Comparison of ENCODE assay signal across 8 mouse cellular contexts in the genomic region with DNA sequence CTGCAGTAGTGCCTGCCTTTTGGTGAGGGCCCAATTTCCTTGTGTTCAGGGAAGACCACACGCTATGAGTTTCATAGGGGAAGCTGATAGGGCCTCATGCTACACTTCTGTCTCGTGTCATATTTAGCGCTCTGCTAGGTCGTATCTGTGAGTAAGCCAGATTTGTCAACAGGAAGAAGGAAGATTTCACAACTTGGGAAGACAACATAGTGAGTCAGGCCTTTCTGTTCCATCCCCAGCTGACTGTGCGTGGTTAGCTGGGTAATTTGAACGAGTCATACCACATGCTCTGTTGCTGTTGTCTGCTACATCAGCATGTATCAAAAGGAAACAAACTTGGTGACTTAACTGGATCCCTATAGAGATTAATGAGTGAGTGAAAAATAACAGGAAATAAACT. TPM values are rescaled to one million over a fixed set of nuclear protein-coding genes. Genes with fewer than 3 reads are reported as not detected.
DNase-seq lines count a peak whose midpoint lies in the region; ATAC-seq and TF ChIP-seq lines count a peak whose summit lies in the region.

No protein-coding gene starts in this region.

- H3K4me3 ChIP-seq in kidney, postnatal 0 days (replicated peaks; ENCODE audit: low read depth, low read length): no peak overlapping the region
- no peak overlapping the region for H3K4me3 ChIP-seq in liver, postnatal 0 days (ENCODE audit: low read depth, low read length)
- H3K4me3 ChIP-seq in midbrain, embryonic 10.5 days: no peak overlapping the region
- H3K4me3 ChIP-seq in hindbrain, embryonic 11.5 days (ENCODE audit: low read depth, low read length): no peak overlapping the region

- TF ChIP-seq CTCF in kidney, postnatal 0 days (IDR thresholded peaks at IDR 0.05; ENCODE audit: low read depth): no peak
- TF ChIP-seq CTCF in liver, postnatal 0 days (IDR thresholded peaks at IDR 0.05; ENCODE audit: low read depth): no peak

- 54% methylated on average over 6 of the region's 6 CpGs for WGBS in kidney, postnatal 0 days
- 15% methylated on average over 6 of the region's 6 CpGs for WGBS in liver, postnatal 0 days (ENCODE audit: insufficient replicate concordance)
- WGBS in midbrain, embryonic 10.5 days: 92% methylated on average over 6 of the region's 6 CpGs
- 86% methylated on average over 6 of the region's 6 CpGs for WGBS in hindbrain, embryonic 11.5 days

- peak overlapping the region; percentile 36; the same call in 1 of the 2 replicates for H3K27ac ChIP-seq in kidney, postnatal 0 days
- peak overlapping the region; percentile 17; the same call in 1 of the 2 replicates for H3K27ac ChIP-seq in liver, postnatal 0 days (ENCODE audit: low read depth)
- no peak overlapping the region for H3K27ac ChIP-seq in midbrain, embryonic 10.5 days (replicated peaks)
- no peak overlapping the region for H3K27ac ChIP-seq in hindbrain, embryonic 11.5 days (ENCODE audit: low read depth, low read length)

- H3K4me1 ChIP-seq in kidney, postnatal 0 days (replicated peaks; ENCODE audit: insufficient read depth, low read length): peaks cover 3% of the 10 kb centered on the region; the same call in 1 of the 2 replicates
- H3K4me1 ChIP-seq in liver, postnatal 0 days (ENCODE audit: insufficient read depth): peaks cover 19% of the 10 kb centered on the region
- H3K4me1 ChIP-seq in midbrain, embryonic 10.5 days: peaks cover under 1% of the 10 kb centered on the region; the same call in 1 of the 2 replicates
- no peaks in the 10 kb centered on the region for H3K4me1 ChIP-seq in hindbrain, embryonic 11.5 days (replicated peaks; ENCODE audit: control insufficient read depth, insufficient read depth, low read length)

- H3K36me3 ChIP-seq in kidney, postnatal 0 days (ENCODE audit: insufficient read depth, low read length): no peaks in the 10 kb centered on the region
- no peaks in the 10 kb centered on the region for H3K36me3 ChIP-seq in liver, postnatal 0 days (replicated peaks; ENCODE audit: insufficient read depth, low read length)
- no peaks in the 10 kb centered on the region for H3K36me3 ChIP-seq in midbrain, embryonic 10.5 days
- no peaks in the 10 kb centered on the region for H3K36me3 ChIP-seq in hindbrain, embryonic 11.5 days (ENCODE audit: control insufficient read depth, insufficient read depth, low read length)

- H3K27me3 ChIP-seq in kidney, postnatal 0 days (ENCODE audit: insufficient read depth, low read length): no peaks in the 10 kb centered on the region
- H3K27me3 ChIP-seq in liver, postnatal 0 days (ENCODE audit: insufficient read depth, low read length): no peaks in the 10 kb centered on the region
- H3K27me3 ChIP-seq in midbrain, embryonic 10.5 days (ENCODE audit: low read depth, poor library complexity, severe bottlenecking): no peaks in the 10 kb centered on the region
- no peaks in the 10 kb centered on the region for H3K27me3 ChIP-seq in hindbrain, embryonic 11.5 days (ENCODE audit: control insufficient read depth, insufficient read depth, low read length)

- no peak overlapping the region for H3K9ac ChIP-seq in kidney, postnatal 0 days (ENCODE audit: low read depth, low read length)
- H3K9ac ChIP-seq in liver, postnatal 0 days (replicated peaks): no peak overlapping the region
- no peak overlapping the region for H3K9ac ChIP-seq in hindbrain, embryonic 11.5 days (ENCODE audit: low read depth, low read length)

- H3K4me2 ChIP-seq in kidney, postnatal 0 days (ENCODE audit: low read length): no peak overlapping the region
- no peak overlapping the region for H3K4me2 ChIP-seq in liver, postnatal 0 days (ENCODE audit: low read depth, low read length)
- no peak overlapping the region for H3K4me2 ChIP-seq in hindbrain, embryonic 11.5 days (replicated peaks; ENCODE audit: low read depth, low read length)

- peak; percentile 89 for TF ChIP-seq EP300 in liver, postnatal 0 days (IDR thresholded peaks at IDR 0.05; ENCODE audit: low read depth)

- ATAC-seq in kidney, postnatal 0 days (replicated peaks; ENCODE audit: low FRiP score, low read depth): no peak; the same call in 1 of the 2 replicates
- peak; percentile 93 for ATAC-seq in liver, postnatal 0 days
- ATAC-seq in hindbrain, embryonic 11.5 days (ENCODE audit: low FRiP score): no peak

- DNase-seq in kidney, postnatal 0 days (ENCODE audit: low spot score): peak; percentile 69
- DNase-seq in kidney, postnatal 36 days: no peak
- DNase-seq in CD4-positive helper T cell, adult 2 months (ENCODE audit: low read depth, low spot score): peak; percentile 18
- peak; percentile 39 to 43 for DNase-seq in frontal cortex, postnatal 36 days (ENCODE audit: low spot score in 2 of 2)
- DNase-seq in liver, postnatal 0 days: peak; percentile 36
- no peak for DNase-seq in midbrain, embryonic 10.5 days (ENCODE audit: low spot score)
- no peak for DNase-seq in retina, postnatal 1 day
- DNase-seq in hindbrain, embryonic 11.5 days (ENCODE audit: low spot score): no peak

- H3K9me3 ChIP-seq in kidney, postnatal 0 days (replicated peaks; ENCODE audit: low read length): no peaks in the 10 kb centered on the region
- H3K9me3 ChIP-seq in liver, postnatal 0 days (ENCODE audit: low read length): no peaks in the 10 kb centered on the region
- no peaks in the 10 kb centered on the region for H3K9me3 ChIP-seq in midbrain, embryonic 10.5 days (replicated peaks)
- H3K9me3 ChIP-seq in hindbrain, embryonic 11.5 days (ENCODE audit: control insufficient read depth, low read length): no peaks in the 10 kb centered on the region

RNA-seq across cellular contexts. Expression of a gene that starts 17.4 kb away (rescaled TPM):
- polyA plus RNA-seq in kidney, postnatal 0 days (2015; fragmentation: Nextera tagmentation; extraction: Ambion mirVana): 45.6 and 47.1 TPM in 2 replicates
- polyA plus RNA-seq in liver, postnatal 0 days (2015; fragmentation: Nextera tagmentation; extraction: Ambion mirVana): 34.0 and 44.5 TPM in 2 replicates
- 34.5 and 37.3 TPM in 2 replicates for polyA plus RNA-seq in midbrain, embryonic 10.5 days (2016; fragmentation: Nextera tagmentation; extraction: Ambion mirVana)
- 33.8 and 39.4 TPM in 2 replicates for polyA plus RNA-seq in hindbrain, embryonic 11.5 days (2014; fragmentation: Nextera tagmentation; extraction: Ambion mirVana)

Comparison
In these comparisons a context has a peak if more than half of its experiments do, and no peak if none do; other contexts are left out.
1. DNase-seq: peak in kidney, postnatal 0 days (single experiment), CD4-positive helper T cell, adult 2 months (single experiment), frontal cortex, postnatal 36 days (2 of 2) and liver, postnatal 0 days (single experiment); none in kidney, postnatal 36 days (0 of 2), midbrain, embryonic 10.5 days (single experiment), retina, postnatal 1 day (single experiment) and hindbrain, embryonic 11.5 days (single experiment).
2. H3K27ac ChIP-seq: peak in kidney, postnatal 0 days (single experiment) and liver, postnatal 0 days (single experiment); none in midbrain, embryonic 10.5 days (single experiment) and hindbrain, embryonic 11.5 days (single experiment).